Mouse (Mus musculus): Measurements from ENCODE around the gene Ttc6. TPM values are rescaled to one million over a fixed set of nuclear protein-coding genes. Genes with fewer than 3 reads are reported as not detected.

Gene Ttc6
- not detected for polyA plus RNA-seq (2012; fragmentation: generic; extraction: Trizol)
- long read RNA-seq, experiment 1, result 0 reads
- long read RNA-seq, experiment 2, result 0 reads

DNA sequence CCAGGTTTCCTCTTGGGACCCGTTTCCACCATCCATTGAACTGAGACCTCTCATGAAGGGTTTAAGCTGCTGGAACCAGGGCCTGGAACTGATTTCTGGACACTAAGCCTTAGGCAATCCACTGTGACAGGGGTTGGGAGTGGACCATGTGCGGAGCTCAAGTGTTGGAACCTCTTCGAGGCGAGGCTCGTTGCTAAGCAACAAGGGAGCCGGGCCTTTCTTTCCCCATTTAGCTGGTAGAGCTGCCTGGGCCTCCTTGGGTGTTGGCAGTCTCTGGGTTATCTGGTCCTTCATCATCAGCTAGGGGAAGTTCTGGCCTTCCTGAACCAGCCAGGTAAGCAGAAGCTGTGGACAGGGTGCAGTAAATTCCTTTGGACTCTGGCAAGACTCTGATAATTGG, at the start of gene Ttc6:
Ttc6 (plus strand) TSS at position 205 of the 400 bp plus-strand sequence.
- Histone ChIP-seq H3K79me3 (ENCODE audit: low read depth) (no peaks in the 10 kb centered on the region), H3K79me2 (ENCODE audit: control insufficient read depth, insufficient read depth) (no peaks in the 10 kb centered on the region), H3ac (ENCODE audit: control insufficient read depth, insufficient read length, low read depth) (no peak within 1 kb of the TSS), H3K27me3 (ENCODE audit: control insufficient read depth, insufficient read depth, insufficient read length) (no peaks in the 10 kb centered on the region), H3K4me3 (ENCODE audit: insufficient read depth, poor library complexity, severe bottlenecking) (no peak within 1 kb of the TSS), H3K36me3 (ENCODE audit: control insufficient read depth, insufficient read depth) (no peaks in the 10 kb centered on the region)
- TF ChIP-seq MYOD1 (IDR thresholded peaks at IDR 0.05; ENCODE audit: control insufficient read depth, insufficient read length, low read depth), result no peak
- no peak for TF ChIP-seq CEBPB (IDR thresholded peaks at IDR 0.05; ENCODE audit: low read depth)
- TF ChIP-seq MYOG (IDR thresholded peaks at IDR 0.05; ENCODE audit: control insufficient read depth, extremely low read depth, insufficient read length), result no peak
- TF ChIP-seq CTCF (IDR thresholded peaks at IDR 0.05; ENCODE audit: control insufficient read depth, insufficient read depth, insufficient read length), result no peak
- TF ChIP-seq USF1 (IDR thresholded peaks at IDR 0.05; ENCODE audit: low read depth), result no peak
- TF ChIP-seq FOSL1 (IDR thresholded peaks at IDR 0.05; ENCODE audit: insufficient read depth, low read length, poor library complexity, severe bottlenecking), result no peak
- TF ChIP-seq MAX (IDR thresholded peaks at IDR 0.05), result no peak

DNA sequence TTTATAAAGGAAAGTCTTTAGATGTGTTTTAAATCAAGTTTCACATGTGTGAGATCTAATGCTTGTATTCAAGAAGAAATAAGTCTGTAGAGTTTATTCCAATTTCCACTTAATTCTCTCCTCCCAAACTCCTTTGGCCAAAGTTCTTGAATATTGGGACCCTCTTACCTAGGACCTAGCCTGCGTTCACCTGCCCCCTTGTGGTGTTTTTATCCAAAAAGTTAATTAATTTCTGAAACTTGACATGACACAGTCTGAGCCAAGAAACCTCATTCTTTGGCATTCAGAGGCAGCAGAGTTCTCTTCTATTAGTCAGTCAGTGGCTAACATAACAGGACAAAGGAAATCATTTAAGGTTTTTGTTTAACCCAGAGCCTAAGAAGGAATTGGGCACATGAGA, 49.4 kb upstream of the Ttc6 start:
- Histone ChIP-seq H3K27me3 (ENCODE audit: control insufficient read depth, insufficient read depth, insufficient read length) (no peaks in the 10 kb centered on the region), H3K4me3 (ENCODE audit: insufficient read depth, poor library complexity, severe bottlenecking) (no peak overlapping the region), H3ac (ENCODE audit: control insufficient read depth, insufficient read length, low read depth) (no peak overlapping the region), H3K36me3 (ENCODE audit: control insufficient read depth, insufficient read depth) (no peaks in the 10 kb centered on the region), H3K79me2 (ENCODE audit: control insufficient read depth, insufficient read depth) (no peaks in the 10 kb centered on the region), H3K79me3 (ENCODE audit: low read depth) (no peaks in the 10 kb centered on the region)
- TF ChIP-seq CTCF (IDR thresholded peaks at IDR 0.05; ENCODE audit: control insufficient read depth, insufficient read depth, insufficient read length) (no peak), MYOG (IDR thresholded peaks at IDR 0.05; ENCODE audit: control insufficient read depth, extremely low read depth, insufficient read length) (no peak), CEBPB (IDR thresholded peaks at IDR 0.05; ENCODE audit: low read depth) (no peak), MYOD1 (IDR thresholded peaks at IDR 0.05; ENCODE audit: control insufficient read depth, insufficient read length, low read depth) (no peak), MAX (IDR thresholded peaks at IDR 0.05) (no peak), USF1 (IDR thresholded peaks at IDR 0.05; ENCODE audit: low read depth) (no peak), FOSL1 (IDR thresholded peaks at IDR 0.05; ENCODE audit: insufficient read depth, low read length, poor library complexity, severe bottlenecking) (no peak)

DNA sequence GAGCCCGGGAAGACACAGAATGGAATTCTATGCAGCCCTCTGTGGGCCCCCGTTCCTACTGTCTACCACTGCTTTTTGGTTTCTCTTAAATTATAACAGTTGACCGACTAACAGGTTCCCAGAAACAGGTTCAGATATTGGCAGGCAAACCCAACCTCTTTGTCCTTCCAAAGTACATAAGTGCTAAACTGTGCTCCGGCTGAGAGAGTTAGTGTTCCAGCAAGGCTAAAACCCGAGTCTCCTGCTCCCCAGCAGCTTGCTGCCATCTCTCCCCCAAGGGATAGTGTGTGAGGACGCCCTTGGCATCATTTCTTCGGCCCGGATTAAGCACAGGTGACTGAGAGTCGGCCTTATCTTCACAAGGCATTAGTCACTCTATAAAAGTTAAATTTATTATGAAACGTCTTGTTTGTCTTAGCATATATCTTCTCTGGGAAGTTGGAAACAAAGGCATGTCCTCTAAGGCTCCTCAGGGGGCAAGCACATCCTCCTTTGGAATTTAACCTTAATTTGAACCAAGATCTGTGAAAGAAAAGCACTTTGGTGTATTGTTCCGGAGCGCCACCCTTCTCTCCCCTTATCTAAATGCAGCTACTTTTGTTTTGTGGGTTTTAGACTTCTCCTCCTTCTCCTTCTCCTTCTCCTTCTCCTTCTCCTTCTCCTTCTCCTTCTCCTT, 48.1 kb upstream of the Ttc6 start:
- Histone ChIP-seq H3K4me3 (ENCODE audit: insufficient read depth, poor library complexity, severe bottlenecking) (no peak overlapping the region), H3K79me3 (ENCODE audit: low read depth) (no peaks in the 10 kb centered on the region), H3K79me2 (ENCODE audit: control insufficient read depth, insufficient read depth) (no peaks in the 10 kb centered on the region), H3K36me3 (ENCODE audit: control insufficient read depth, insufficient read depth) (no peaks in the 10 kb centered on the region), H3K27me3 (ENCODE audit: control insufficient read depth, insufficient read depth, insufficient read length) (no peaks in the 10 kb centered on the region), H3ac (ENCODE audit: control insufficient read depth, insufficient read length, low read depth) (no peak overlapping the region)
- TF ChIP-seq MYOD1 (IDR thresholded peaks at IDR 0.05; ENCODE audit: control insufficient read depth, insufficient read length, low read depth), result no peak
- no peak for TF ChIP-seq CEBPB (IDR thresholded peaks at IDR 0.05; ENCODE audit: low read depth)
- TF ChIP-seq USF1 (IDR thresholded peaks at IDR 0.05; ENCODE audit: low read depth), result no peak
- no peak for TF ChIP-seq CTCF (IDR thresholded peaks at IDR 0.05; ENCODE audit: control insufficient read depth, insufficient read depth, insufficient read length)
- no peak for TF ChIP-seq MAX (IDR thresholded peaks at IDR 0.05)
- no peak for TF ChIP-seq MYOG (IDR thresholded peaks at IDR 0.05; ENCODE audit: control insufficient read depth, extremely low read depth, insufficient read length)
- TF ChIP-seq FOSL1 (IDR thresholded peaks at IDR 0.05; ENCODE audit: insufficient read depth, low read length, poor library complexity, severe bottlenecking), result no peak

DNA sequence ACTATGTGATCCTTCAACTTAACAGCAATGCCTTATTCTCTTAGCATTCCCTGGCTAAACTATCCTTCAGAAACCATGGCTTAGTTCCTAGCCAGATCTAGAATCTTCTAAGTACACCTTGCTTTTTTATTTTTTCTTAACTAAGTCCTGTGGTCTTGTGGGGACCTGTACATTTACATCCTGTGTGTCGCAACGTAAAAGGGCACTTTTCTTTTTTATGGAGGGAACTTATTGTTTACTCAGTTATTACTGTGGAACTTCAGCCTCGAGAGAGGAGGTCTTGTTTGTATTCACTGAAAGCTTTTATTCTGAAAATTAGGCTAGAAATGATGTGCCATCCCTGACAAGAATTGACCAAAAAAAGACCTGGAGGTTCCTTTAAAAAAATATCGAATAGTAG, 35.6 kb upstream of the Ttc6 start:
- Histone ChIP-seq H3K79me3 (ENCODE audit: low read depth) (no peaks in the 10 kb centered on the region), H3K79me2 (ENCODE audit: control insufficient read depth, insufficient read depth) (no peaks in the 10 kb centered on the region), H3ac (ENCODE audit: control insufficient read depth, insufficient read length, low read depth) (no peak overlapping the region), H3K36me3 (ENCODE audit: control insufficient read depth, insufficient read depth) (no peaks in the 10 kb centered on the region), H3K27me3 (ENCODE audit: control insufficient read depth, insufficient read depth, insufficient read length) (no peaks in the 10 kb centered on the region), H3K4me3 (ENCODE audit: insufficient read depth, poor library complexity, severe bottlenecking) (no peak overlapping the region)
- no peak for TF ChIP-seq MAX (IDR thresholded peaks at IDR 0.05)
- TF ChIP-seq CTCF (IDR thresholded peaks at IDR 0.05; ENCODE audit: control insufficient read depth, insufficient read depth, insufficient read length), result no peak
- TF ChIP-seq MYOD1 (IDR thresholded peaks at IDR 0.05; ENCODE audit: control insufficient read depth, insufficient read length, low read depth), result no peak
- TF ChIP-seq MYOG (IDR thresholded peaks at IDR 0.05; ENCODE audit: control insufficient read depth, extremely low read depth, insufficient read length), result no peak
- TF ChIP-seq CEBPB (IDR thresholded peaks at IDR 0.05; ENCODE audit: low read depth), result no peak
- no peak for TF ChIP-seq FOSL1 (IDR thresholded peaks at IDR 0.05; ENCODE audit: insufficient read depth, low read length, poor library complexity, severe bottlenecking)
- TF ChIP-seq USF1 (IDR thresholded peaks at IDR 0.05; ENCODE audit: low read depth), result no peak

DNA sequence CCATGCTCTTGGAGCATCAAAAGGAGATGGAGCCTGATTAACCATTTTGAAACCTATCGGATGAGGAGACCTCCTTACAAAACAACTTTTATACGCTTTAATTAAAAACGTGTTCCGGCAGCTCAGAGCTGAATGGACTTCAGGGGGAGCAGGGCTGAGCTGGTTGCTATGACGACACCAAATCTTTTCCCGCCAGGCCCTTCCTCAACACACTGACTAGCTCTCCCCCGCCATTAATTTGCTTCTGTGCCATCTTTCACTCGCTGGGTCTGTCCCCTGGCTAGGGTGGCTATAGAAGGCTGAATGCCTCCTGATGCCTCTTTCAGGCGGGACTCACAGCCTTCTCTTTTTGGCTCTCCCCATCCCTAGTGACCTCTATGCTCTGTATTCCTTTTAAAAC, 33.4 kb upstream of the Ttc6 start:
- Histone ChIP-seq H3K4me3 (ENCODE audit: insufficient read depth, poor library complexity, severe bottlenecking) (no peak overlapping the region), H3K27me3 (ENCODE audit: control insufficient read depth, insufficient read depth, insufficient read length) (no peaks in the 10 kb centered on the region), H3K36me3 (ENCODE audit: control insufficient read depth, insufficient read depth) (no peaks in the 10 kb centered on the region), H3K79me3 (ENCODE audit: low read depth) (no peaks in the 10 kb centered on the region), H3ac (ENCODE audit: control insufficient read depth, insufficient read length, low read depth) (no peak overlapping the region), H3K79me2 (ENCODE audit: control insufficient read depth, insufficient read depth) (no peaks in the 10 kb centered on the region)
- TF ChIP-seq MYOG (IDR thresholded peaks at IDR 0.05; ENCODE audit: control insufficient read depth, extremely low read depth, insufficient read length) (no peak), MAX (IDR thresholded peaks at IDR 0.05) (no peak), FOSL1 (IDR thresholded peaks at IDR 0.05; ENCODE audit: insufficient read depth, low read length, poor library complexity, severe bottlenecking) (no peak), USF1 (IDR thresholded peaks at IDR 0.05; ENCODE audit: low read depth) (no peak), CEBPB (IDR thresholded peaks at IDR 0.05; ENCODE audit: low read depth) (no peak), CTCF (IDR thresholded peaks at IDR 0.05; ENCODE audit: control insufficient read depth, insufficient read depth, insufficient read length) (no peak), MYOD1 (IDR thresholded peaks at IDR 0.05; ENCODE audit: control insufficient read depth, insufficient read length, low read depth) (no peak)

Data from C2C12 (cell line).